Mouse (Mus musculus) layer of hippocampus, postnatal 25 days (tissue): Measurements from ENCODE around the gene Elp4. TPM values are rescaled to one million over a fixed set of nuclear protein-coding genes. Genes with fewer than 3 reads are reported as not detected.
A peak's percentile ranks its signal among the peaks of the same experiment; 100 is the strongest.

Source experiments
- DNase-seq, 2 experiments: peaks; one replicate each; pipeline ENCODE4 v3.0.0; 2022; ENCODE audit warnings: mixed read lengths in 2 of 2, low spot score in 1 of 2; ENCODE audit errors: extremely low spot score in 1 of 2
- total RNA-seq, 2 experiments: library from RNA; stranded (reverse); gene quantifications; 2 replicates each; pipeline ENCODE4 v1.2.3; 2021

Gene Elp4
- total RNA-seq = 10 to 100 TPM; 20.7 to 21.7 TPM

DNA sequence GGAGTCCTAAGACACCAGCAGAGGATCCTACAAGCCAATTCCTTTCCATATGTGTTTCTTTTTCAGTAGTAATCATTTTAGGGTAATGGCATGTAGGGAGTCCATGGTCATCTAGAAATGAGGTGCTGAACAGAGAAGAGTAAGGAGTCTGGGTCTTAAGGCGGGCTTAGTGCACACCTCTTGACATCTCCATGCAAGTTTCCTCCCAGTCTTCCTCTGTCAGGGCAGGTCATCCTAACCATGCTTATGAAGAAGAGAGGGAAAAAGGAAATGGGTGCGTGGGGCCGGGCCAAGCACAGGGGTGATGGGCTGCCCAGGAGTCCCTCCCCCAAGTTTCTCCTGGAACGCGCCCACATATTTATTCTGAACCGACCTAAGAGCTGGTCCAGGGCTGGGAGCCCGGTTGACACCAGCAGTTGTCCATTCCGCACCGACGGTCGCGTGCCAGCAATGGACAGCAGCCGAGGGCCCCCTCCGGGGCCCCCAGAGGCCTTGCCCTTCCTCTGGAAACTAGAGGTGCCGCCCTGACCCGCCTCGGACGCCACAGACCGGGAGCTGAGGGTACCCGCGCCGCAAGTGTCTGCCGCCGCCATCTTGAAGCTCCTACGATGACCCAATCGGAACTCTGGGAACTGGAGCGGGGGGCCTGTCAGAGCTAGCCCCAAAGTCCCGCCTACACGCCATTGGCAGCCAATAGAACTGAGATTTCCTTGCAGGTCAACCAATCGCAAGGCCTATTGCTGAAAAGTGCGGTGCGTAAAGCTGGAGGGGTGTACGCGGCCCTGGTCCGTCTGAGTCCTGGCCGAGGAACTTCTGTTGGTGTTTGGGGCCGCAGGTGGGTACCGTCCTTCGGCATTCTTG, at the start of gene Elp4, which contains the start of gene Immp1l:
TSS of gene Elp4 (minus strand) at position 669 of the 861 bp plus-strand sequence.
TSS of gene Immp1l (plus strand) at position 743 of the 861 bp plus-strand sequence.
- peak; percentile 90 to 93 for DNase-seq

DNA sequence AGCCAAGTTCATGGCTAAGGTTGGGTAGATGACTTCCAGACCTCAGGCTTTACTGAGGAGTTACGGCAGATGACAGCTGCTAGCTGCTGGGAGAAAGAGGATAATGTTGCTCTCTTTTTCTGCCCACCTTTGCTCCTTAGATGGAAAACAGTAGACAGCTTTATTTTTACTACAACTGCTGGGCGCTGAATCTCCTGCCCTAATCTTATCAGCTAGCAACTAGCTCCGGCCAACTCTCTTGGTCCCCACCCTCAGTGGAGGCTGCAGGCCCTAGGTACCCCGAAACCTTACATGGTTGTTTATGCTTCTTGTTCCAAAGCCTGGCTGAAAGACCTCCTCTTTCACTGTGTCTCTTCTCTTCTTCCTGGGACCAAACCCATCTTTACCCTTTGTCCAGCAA, 49.5 kb upstream of the Elp4 start:
- DNase-seq = no peak

DNA sequence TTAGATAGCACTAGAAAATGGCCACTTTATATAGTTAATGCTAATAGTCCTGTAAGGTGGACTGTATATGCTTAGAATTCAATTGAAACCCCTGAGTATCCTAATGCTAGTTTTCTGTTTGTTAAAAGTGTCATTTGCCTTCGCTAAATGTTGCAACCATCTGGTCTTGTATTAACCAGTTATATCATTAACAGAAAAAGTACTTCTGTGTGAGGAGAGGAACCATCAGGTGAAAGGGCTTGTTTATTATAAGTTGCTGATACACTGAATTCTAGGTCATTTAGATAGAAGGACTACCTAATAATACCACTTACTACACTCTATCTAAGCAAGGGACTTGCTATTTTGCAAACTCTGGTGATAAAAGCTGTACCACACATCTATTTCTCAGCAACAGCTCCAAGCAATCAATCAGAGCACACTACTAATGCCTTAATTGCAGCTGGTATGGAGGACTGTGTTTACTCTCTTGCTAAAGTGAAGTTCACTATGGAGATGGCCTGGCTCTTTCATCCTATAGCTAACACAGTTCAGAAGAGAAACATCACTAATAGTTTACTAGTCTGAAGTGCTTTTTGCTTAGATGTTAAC, 47.1 kb upstream of the Elp4 start:
- no peak for DNase-seq

DNA sequence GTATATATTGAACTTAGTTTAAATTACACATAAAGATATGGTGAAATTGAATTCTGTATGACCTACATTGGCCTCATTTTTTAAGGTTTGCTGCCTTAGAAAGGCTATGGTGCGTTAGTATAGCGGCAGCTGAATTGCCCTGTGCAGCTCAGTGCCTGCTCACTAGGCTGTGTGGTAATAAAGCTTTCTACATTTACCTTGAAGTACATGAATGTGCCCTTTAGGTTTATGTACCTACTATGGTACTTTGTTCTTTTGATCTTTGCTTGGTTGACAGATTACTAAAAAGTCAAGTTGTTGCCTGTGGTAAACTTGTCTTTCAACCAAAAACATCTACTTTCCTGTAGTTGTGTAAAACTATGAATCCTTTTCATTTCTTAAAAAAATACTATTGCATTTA, 45.8 kb upstream of the Elp4 start:
- no peak for DNase-seq

DNA sequence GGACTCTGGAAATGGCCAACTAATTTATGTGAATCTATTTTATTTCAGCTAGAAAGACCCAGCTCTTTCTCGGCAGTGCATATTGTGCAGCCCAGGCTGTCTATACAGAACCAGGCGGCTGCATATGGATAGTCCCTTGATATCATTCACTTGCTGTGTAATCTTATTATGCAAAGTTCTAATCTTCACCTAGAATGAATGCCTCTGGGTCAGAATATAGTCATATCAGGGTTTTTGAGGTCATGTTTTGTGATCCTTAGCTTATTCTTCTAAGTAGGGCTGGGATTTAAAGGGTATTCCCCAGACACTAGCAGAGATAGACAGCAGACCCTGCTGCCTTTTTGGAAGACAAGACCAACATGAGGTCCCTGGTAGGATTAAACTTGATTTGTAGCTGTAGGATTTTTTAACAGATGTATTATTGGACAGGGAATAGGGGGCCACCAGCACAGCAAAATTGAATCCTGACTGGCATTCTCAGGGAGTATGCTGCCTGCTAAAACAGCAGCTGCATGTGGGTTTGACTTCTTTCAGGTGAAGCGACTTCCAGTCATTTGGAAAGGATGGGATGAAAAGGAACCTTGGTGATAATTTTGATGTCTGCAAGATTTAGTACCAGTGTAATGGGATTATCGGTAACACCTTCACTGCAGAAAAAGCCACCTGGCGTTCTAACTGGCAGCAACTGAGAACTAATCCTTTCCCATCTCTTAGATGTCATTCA, 13.4 kb upstream of the Elp4 start:
- no peak for DNase-seq

DNA sequence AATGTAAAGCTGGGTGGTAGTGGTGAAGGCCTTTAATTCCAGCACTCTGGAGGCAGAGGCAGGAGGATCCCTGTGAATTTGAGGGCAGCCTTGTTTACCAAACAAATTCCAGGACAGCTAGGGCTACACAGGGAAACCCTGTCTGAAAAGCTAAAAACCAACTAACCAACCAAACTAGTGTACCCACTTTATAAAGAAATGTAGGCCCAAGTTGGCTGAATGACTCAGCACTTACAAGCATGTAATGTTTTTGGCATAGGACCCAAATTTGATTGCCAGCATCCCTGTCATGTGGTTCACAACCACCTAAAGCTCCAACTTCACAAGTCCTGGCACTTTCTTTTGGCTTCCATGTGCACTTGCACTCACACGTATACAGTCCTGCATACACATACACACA, 12.3 kb upstream of the Elp4 start:
- DNase-seq = no peak

DNA sequence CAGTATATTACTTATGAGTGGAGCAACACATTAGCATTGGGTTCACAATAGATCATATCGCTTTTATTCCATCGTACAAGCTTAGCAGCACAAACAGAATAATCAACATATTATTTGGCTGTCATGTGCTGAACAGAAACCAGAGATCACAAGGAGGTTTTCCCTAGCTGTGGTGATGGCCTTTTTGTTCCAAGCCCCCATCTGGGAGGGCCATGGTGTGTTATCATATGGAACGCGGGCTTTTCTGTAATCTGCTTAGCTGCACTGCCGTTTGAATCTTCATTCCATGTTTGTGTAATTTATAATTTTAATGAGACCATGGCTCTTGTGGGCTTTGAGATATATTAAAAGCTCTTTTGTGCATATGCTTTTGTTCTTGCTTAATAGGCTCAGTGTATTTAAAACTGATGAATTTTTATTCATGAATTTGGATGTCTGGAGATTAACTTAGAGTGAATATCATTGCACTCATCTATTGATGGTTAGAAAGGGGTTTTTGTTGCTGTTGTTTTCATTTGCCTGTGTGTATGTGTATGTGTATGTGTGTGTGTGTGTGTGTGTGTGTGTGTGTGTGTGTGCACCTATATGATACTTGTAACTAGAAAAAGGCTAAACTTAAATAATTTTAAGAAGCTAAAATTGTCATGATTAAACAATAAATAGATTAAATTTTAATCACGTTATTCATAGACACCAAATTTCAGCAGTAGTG, 9.4 kb upstream of the Elp4 start:
- no peak for DNase-seq

DNA sequence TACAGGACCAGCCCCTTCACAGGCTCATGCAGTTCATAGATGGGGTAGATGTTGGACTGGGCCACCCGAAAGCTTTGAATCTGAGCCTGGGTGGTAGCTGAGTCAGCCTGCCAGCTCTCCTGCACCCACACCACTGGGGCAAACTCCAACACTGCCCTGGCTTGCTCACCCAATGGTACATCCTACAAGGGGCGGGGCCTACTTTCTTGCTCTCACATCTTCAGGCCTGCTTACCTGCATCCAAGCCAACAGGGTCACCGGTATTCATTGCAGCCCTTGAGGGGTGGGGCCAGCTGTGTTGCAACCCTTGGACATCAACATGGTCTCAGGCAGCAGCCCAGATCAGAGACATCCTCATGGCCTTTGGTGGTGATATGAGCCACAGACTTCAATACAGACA, 6.2 kb upstream of the Elp4 start:
- no peak for DNase-seq

DNA sequence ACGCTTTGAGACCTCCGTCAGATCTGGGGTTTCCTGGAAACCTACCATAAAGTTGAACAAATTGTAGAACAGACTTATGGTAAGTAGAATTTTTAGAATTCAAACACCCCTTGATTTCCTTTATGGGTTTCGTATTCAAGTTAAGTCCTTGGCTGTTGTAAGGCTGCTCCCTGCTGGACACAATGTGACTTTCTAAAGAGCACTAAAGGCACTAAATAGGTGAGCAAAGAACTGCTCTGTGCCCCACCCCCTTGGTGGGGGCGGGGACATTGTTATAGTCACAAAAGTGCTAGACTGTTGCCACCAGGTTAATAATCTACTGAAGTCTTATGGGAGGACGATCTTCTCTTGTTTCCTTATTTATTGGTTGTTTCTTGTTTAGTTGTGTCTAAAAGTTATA, 4.0 kb upstream of the Elp4 start:
- DNase-seq = no peak

DNA sequence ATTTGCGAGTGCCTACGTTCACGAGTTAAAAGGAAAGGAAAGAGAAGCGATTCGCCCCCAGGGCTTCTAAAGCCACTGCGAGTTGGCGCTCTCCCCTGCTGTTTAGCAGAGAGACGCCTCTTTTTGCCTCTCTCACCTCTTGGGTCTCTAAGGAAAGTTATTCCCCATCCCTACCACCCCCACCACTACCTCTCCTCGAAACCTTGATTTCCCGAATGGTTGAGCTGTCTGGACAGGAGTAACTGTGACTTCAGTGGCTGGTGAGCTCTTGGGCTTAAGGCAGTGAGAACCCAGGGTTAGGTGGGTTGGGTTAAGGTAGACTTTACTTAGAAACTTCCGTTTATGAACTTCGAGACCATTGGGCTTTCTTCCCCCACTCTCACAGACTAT, 388 bp upstream of the Elp4 start:
- no peak for DNase-seq

DNA sequence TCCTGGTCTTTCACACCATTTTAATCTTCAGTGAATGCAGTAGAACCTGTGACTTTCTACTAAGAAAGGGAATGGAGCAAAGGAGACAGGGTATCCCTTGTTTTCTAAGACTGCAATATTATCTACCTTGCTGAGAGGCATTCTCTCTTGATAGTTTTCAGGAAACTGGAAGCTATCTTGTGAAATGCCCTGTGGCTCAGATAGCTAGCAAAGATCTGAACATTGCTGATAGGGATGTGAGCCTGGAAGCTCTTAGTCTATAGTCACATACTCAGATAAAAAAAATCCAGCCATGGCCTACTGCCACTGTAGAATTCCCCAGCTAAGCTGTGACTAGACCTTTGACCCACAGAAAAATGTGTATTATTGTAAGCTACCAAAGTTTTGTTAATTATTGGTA, 13.5 kb downstream of the Elp4 start:
- DNase-seq = no peak

DNA sequence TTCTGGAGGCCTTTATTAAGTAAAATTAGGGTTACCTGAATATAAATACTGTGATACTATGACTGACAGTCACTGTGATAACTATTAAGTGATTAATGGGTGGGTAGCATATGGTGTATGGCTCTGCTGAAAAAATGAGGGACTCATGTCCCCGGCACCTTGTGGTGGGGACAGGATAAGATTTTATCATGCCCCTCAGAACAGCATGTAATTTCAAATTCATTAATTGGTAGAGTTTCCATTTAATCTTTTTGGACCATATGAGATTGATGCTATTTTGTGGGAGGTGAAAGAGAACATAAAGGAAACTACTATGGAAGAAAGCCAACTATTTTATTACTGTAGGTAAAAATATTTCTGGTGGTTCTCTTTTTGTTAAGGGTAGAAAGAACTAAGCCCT, 31.0 kb downstream of the Elp4 start:
- DNase-seq = no peak

DNA sequence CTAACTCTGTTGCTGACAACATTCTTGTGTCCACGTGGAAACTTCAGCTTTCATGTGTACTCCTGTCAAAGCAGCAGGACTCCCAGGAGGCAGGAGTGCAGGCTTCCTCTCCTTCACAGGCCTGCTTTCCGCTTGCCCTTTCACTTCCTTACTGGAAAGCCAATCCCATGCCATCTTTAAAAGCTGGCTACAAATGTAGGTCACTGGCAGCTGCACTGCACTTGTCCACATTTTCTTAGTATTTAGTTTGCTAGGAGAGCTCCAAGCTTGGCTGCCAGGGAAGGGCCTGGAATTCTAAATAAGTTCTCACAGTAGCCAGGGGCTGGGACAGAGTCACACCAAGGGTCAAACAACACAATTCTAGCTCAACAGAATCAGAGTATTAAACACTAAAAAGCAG, 49.6 kb downstream of the Elp4 start:
- peak in 1 of 2 experiments; percentile 9 for DNase-seq

DNA sequence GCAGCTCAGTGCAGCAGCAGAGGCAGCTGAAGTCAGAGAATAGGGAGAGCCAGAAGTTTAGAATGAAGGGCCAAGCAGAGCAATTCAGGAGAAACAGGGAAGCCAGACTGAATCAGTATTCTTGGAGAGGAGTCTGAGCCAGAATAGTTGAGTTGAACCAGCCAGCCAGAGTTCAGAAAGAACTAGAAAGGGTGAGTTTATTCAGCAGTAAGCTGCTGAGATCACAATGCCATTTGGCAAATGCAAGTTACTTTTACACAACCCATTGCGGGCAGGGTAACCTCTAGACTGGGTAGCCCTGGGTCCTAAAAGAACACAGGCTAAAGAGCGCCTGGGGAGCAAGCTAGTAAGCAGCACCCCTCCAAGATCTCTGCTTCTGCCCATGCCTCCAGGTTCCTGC, 51.4 kb downstream of the Elp4 start:
- no peak for DNase-seq

DNA sequence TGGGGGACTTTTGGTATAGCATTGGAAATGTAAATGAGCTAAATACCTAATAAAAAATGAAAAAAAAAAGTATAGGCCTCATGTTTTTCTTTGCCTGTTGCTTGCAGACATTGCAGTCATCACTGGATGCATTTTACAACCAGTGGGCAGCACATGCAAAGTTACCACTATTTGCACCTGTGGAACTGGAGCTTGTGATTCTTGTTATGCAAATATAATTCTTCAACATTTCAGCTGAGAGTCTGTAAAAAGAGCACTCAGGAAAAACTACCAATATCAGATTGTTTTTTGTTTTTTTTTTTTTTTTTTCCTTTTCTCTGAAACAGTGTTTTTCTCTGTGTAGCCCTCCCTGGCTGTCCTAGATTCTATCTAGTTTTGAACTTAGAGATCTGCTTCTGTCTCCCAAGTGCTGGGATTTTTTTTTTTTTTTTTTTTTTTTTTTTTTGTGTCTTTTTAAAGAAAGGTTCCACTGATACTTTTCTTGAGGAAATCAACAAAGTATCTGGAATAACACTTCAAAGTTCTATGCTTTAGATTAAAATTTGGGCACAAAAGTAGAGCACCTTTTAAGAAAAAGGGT, 52.6 kb downstream of the Elp4 start:
- DNase-seq = no peak

DNA sequence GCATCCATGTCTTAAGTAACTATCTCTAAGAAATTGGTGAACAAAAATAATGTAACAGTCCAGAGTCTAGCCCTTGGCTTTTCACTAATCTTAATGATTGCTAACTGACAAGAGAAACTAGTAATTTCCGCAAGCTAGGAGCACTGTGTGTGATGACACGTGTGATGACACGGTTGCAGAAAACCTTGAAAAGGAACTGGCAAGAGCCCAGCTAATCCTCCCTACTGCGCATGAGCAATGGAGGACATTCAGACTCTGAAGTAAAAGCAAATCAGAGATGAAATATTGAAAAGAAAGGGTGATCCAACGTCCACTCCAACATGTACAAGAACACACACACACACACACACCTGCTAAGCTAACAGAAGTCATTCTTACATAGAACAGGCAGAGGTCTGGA, 61.2 kb downstream of the Elp4 start:
- no peak for DNase-seq

DNA sequence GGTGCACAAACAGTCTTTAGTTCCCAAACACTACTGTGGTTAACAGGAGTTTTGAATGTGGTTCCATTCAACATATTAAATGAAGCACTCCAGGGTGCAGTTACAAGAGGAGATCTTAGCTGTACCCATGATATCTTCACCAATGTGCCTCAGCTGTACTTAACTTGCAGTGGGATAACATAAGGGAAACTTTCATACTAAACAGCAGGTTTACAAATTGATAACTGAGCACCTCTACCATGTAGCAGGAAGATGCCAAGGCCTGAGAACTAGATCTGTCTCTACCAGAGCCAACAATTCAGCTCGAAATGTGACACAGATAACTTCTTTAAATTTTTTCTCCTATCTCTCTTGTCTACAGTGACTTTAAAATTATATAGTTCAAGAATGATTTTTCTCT, 86.4 kb downstream of the Elp4 start:
- DNase-seq = no peak

DNA sequence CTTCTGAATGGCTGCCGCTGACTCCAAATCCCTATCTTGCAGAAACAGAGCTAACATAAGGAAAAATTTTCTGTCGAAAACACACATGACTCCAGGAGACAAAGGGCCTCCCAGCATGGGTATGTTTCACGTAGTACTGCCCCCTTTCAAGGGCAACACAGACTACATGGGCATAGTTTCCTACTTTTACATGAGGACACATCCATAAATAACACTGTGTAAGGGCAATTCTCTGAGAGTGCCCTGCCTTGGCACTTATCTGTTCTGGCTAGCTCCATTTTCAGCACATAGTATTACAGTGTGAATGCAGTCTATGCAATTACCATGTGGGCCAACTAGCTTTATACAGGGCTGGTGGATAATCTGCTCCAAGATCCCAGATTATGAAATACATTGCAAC, 89.2 kb downstream of the Elp4 start:
- DNase-seq = no peak

DNA sequence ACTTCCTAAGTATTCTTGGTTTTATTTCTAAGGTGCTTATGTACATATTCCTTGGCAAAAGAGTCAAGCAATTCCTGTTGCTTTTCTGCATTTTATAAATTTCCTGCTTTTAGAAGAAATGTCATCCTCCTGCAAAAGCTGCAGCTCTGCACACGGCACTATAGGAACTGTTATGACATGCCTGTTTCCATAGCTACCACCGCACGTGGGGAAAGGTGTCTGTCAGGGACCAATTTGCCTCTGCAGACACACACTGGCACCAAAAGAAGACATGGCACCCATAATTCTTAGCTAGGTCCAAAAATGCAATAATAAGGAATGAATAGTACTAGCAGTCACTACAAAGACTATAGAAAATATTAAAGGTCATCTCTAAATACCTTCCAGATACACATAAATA, 91.3 kb downstream of the Elp4 start:
- DNase-seq = no peak

DNA sequence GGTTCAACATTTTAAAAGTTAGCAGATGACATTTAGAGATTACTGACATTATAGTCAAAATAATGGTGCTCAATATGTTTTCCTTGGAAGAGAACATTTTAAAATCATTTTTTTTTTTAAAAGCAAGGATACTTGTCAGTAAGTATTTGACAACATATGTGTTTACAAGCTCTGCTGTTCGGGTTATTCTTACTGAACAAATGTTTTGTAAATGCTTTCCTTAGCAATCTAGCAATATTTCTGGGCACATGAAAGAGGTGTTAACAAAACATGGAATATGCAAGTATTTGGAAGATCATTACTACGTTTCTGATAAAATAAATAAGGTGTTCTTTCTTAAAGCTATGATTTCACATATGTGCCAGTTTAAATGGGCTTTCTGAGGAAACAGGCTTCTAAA, 94.1 kb downstream of the Elp4 start:
- no peak for DNase-seq

DNA sequence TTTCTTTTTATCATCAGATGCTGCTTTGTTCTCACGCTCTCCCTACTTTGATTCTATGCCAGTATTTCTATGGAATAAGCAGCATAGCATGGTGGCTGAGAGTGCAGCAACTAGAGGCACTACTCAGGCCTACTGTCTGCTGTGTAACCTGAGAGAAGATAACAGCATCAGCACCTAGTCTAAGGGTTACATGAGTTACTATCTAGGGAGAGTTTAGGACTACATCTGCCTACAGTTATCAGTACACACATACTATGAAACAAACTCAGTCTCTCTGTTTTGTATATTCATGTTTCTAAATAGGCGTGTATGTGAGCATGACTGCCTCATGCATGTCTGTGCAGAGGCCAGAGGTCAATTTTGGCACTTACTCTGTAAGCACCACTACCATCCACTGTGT, 97.8 kb downstream of the Elp4 start:
- no peak for DNase-seq
